Mouse (Mus musculus) inflammation-experienced regulatory T-cells, adult 16 weeks (primary cell): Measurements from ENCODE around the gene Akr1c6. TPM values are rescaled to one million over a fixed set of nuclear protein-coding genes. Genes with fewer than 3 reads are reported as not detected.

Source experiments
- polyA plus RNA-seq: library from polyadenylated mRNA; unstranded; fragments of 100-300 nt; shearing (Covaris generic); gene quantifications from one replicate; pipeline ENCODE4 v1.2.1, GENCODE M21; 2017

Gene Akr1c6
- not detected for polyA plus RNA-seq

DNA sequence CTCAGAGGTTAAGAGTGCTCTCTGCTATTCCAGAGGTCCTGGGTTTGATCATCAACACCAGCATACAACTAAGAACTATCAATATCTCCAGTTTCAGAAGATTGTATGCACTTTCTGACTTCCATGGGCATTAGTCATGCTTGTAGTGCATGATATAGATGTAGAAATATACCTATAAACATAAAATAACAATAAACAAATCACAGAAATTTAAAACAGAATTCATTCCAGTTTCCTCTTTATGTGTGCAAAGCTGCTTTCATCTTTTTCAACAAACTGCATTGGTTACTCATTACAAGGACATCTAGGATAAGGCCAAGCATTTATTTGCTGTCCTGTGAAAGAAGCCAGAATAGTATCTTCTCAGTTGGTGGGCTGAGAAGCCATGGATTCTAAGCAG, at the start of gene Akr1c6:
TSS of gene Akr1c6 (plus strand) at position 301 of the 400 bp plus-strand sequence.

Other genes starting within 250 kb of the Akr1c6 start
- 40.8 TPM for gene Akr1c13, start 243.2 kb upstream of the Akr1c6 start, polyA plus RNA-seq
- gene Akr1c19, start 205.6 kb upstream of the Akr1c6 start, polyA plus RNA-seq = not detected
- gene Akr1c12, start 154.9 kb upstream of the Akr1c6 start, polyA plus RNA-seq = 6.6 TPM
- not detected for gene Akr1c20, start 89.0 kb downstream of the Akr1c6 start, polyA plus RNA-seq
- gene Akr1c21, start 139.8 kb downstream of the Akr1c6 start, polyA plus RNA-seq = not detected
- gene Akr1e1, start 174.9 kb downstream of the Akr1c6 start, polyA plus RNA-seq = 17.0 TPM